Comparison of ENCODE assay signal across 16 mouse cellular contexts in genomic region chr5:35146747-35147146, GRCm38 (mm10). TPM values are rescaled to one million over a fixed set of nuclear protein-coding genes. Genes with fewer than 3 reads are reported as not detected.
A peak's percentile ranks its signal among the peaks of the same experiment; 100 is the strongest.
DNase-seq lines count a peak whose midpoint lies in the region; ATAC-seq and TF ChIP-seq lines count a peak whose summit lies in the region.
"Had no signal": no experiment of that assay in that cellular context is flagged by ENCODE, and none has a peak within 500 bp of the region (broad histone marks: within the 10 kb centered on the region; RNA-seq: fewer than 3 reads in every experiment).

No protein-coding gene starts in this region.

- no peak for ATAC-seq in forebrain, embryonic 14.5 days
- ATAC-seq in forebrain, embryonic 12.5 days (ENCODE audit: low FRiP score), result no peak
- 0 out of 2 replicates have a peak, but pooled peaks have one; percentile 14 for ATAC-seq in lung, embryonic 14.5 days (ENCODE audit: insufficient read depth)
- 0 out of 2 replicates have a peak, but pooled peaks have one; percentile 15 for ATAC-seq in hindbrain, embryonic 13.5 days (ENCODE audit: low FRiP score)
- ATAC-seq in neural tube, embryonic 14.5 days (ENCODE audit: low read depth), result no peak
- ATAC-seq: activated CD4-positive, CD25-positive, alpha-beta regulatory T cell, adult 4 months; Patski had no signal

- H3K27ac ChIP-seq in forebrain, embryonic 14.5 days (ENCODE audit: low read depth, low read length), result peak overlapping the region; percentile 29
- no peak overlapping the region for H3K27ac ChIP-seq in forebrain, embryonic 12.5 days
- H3K27ac ChIP-seq in lung, embryonic 14.5 days (ENCODE audit: low read depth), result no peak overlapping the region
- H3K27ac ChIP-seq in hindbrain, embryonic 13.5 days, result peak overlapping the region; percentile 72
- peak overlapping the region; percentile 52; the same call in 1 of the 2 replicates for H3K27ac ChIP-seq in neural tube, embryonic 14.5 days (ENCODE audit: low read depth, low read length)
- H3K27ac ChIP-seq: limb, embryonic 13.5 days; liver, embryonic 14.5 days had no signal

- no peak for DNase-seq in forebrain, embryonic 14.5 days (ENCODE audit: low spot score)
- no peak for DNase-seq in lung, embryonic 14.5 days
- no peak for DNase-seq in lung, postnatal 4 days
- DNase-seq in urinary bladder, postnatal 4 days (ENCODE audit: low spot score in 2 of 2), result no peak
- DNase-seq: adrenal gland, postnatal 14 days; kidney, adult 8-10 months; kidney, postnatal 25 days; lung, postnatal 10 days had no signal

- TF ChIP-seq CTCF in lung, embryonic 14.5 days (IDR thresholded peaks at IDR 0.05; ENCODE audit: low read depth), result no peak

- no peak overlapping the region for H3K4me2 ChIP-seq in forebrain, embryonic 14.5 days (ENCODE audit: low read length)
- H3K4me2 ChIP-seq in forebrain, embryonic 12.5 days, result no peak overlapping the region
- no peak overlapping the region for H3K4me2 ChIP-seq in lung, embryonic 14.5 days
- no peak overlapping the region for H3K4me2 ChIP-seq in hindbrain, embryonic 13.5 days
- no peak overlapping the region for H3K4me2 ChIP-seq in neural tube, embryonic 14.5 days (ENCODE audit: low read depth, low read length)
- H3K4me2 ChIP-seq: limb, embryonic 13.5 days; midbrain, embryonic 11.5 days had no signal

- H3K36me3 ChIP-seq in forebrain, embryonic 14.5 days (ENCODE audit: control insufficient read depth, insufficient read depth, low read length), result no peaks in the 10 kb centered on the region
- no peaks in the 10 kb centered on the region for H3K36me3 ChIP-seq in forebrain, embryonic 12.5 days (replicated peaks)
- no peaks in the 10 kb centered on the region for H3K36me3 ChIP-seq in lung, embryonic 14.5 days (ENCODE audit: insufficient read depth)
- no peaks in the 10 kb centered on the region for H3K36me3 ChIP-seq in hindbrain, embryonic 13.5 days
- no peaks in the 10 kb centered on the region for H3K36me3 ChIP-seq in neural tube, embryonic 14.5 days (ENCODE audit: control insufficient read depth, insufficient read depth, low read length)
- H3K36me3 ChIP-seq: limb, embryonic 13.5 days had no signal

- H3K27me3 ChIP-seq in forebrain, embryonic 14.5 days (replicated peaks; ENCODE audit: control insufficient read depth, insufficient read depth, low read length), result no peaks in the 10 kb centered on the region
- H3K27me3 ChIP-seq in forebrain, embryonic 12.5 days, result peaks cover 4% of the 10 kb centered on the region; the same call in 1 of the 2 replicates
- no peaks in the 10 kb centered on the region for H3K27me3 ChIP-seq in lung, embryonic 14.5 days (ENCODE audit: insufficient read depth, low read length)
- H3K27me3 ChIP-seq in hindbrain, embryonic 13.5 days, result peaks cover 7% of the 10 kb centered on the region; the same call in 1 of the 2 replicates
- no peaks in the 10 kb centered on the region for H3K27me3 ChIP-seq in neural tube, embryonic 14.5 days (ENCODE audit: control insufficient read depth, insufficient read depth, low read length)

- WGBS in forebrain, embryonic 14.5 days, result 73% methylated on average over 2 of the region's 2 CpGs
- WGBS in forebrain, embryonic 12.5 days, result 66% methylated on average over 2 of the region's 2 CpGs
- WGBS in lung, embryonic 14.5 days, result 56% methylated on average over 2 of the region's 2 CpGs
- WGBS in hindbrain, embryonic 13.5 days, result 76% methylated on average over 2 of the region's 2 CpGs
- WGBS in neural tube, embryonic 14.5 days, result 79% methylated on average over 2 of the region's 2 CpGs

- peaks cover 8% of the 10 kb centered on the region for H3K4me1 ChIP-seq in forebrain, embryonic 14.5 days (ENCODE audit: control insufficient read depth, insufficient read depth, low read length)
- peaks cover 20% of the 10 kb centered on the region for H3K4me1 ChIP-seq in forebrain, embryonic 12.5 days
- peaks cover 4% of the 10 kb centered on the region; the same call in 1 of the 2 replicates for H3K4me1 ChIP-seq in lung, embryonic 14.5 days (ENCODE audit: insufficient read depth)
- H3K4me1 ChIP-seq in hindbrain, embryonic 13.5 days (replicated peaks), result peaks cover 23% of the 10 kb centered on the region
- H3K4me1 ChIP-seq in neural tube, embryonic 14.5 days (ENCODE audit: control insufficient read depth, insufficient read depth, low read length), result peaks cover 4% of the 10 kb centered on the region; the same call in 1 of the 2 replicates

- H3K9me3 ChIP-seq in forebrain, embryonic 14.5 days (replicated peaks; ENCODE audit: control insufficient read depth, low read length), result no peaks in the 10 kb centered on the region
- no peaks in the 10 kb centered on the region for H3K9me3 ChIP-seq in forebrain, embryonic 12.5 days
- no peaks in the 10 kb centered on the region for H3K9me3 ChIP-seq in lung, embryonic 14.5 days (ENCODE audit: low read depth, low read length)
- H3K9me3 ChIP-seq in hindbrain, embryonic 13.5 days, result peaks cover 7% of the 10 kb centered on the region; the same call in 1 of the 2 replicates
- H3K9me3 ChIP-seq in neural tube, embryonic 14.5 days (ENCODE audit: control insufficient read depth, low read length), result no peaks in the 10 kb centered on the region

- no peak overlapping the region for H3K9ac ChIP-seq in forebrain, embryonic 14.5 days (ENCODE audit: low read length)
- H3K9ac ChIP-seq in forebrain, embryonic 12.5 days, result no peak overlapping the region
- H3K9ac ChIP-seq in lung, embryonic 14.5 days, result no peak overlapping the region
- H3K9ac ChIP-seq in hindbrain, embryonic 13.5 days, result no peak overlapping the region
- no peak overlapping the region for H3K9ac ChIP-seq in neural tube, embryonic 14.5 days (replicated peaks; ENCODE audit: low read depth, low read length)
- H3K9ac ChIP-seq: liver, embryonic 14.5 days had no signal

- no peak overlapping the region for H3K4me3 ChIP-seq in forebrain, embryonic 14.5 days (ENCODE audit: low read depth, low read length)
- H3K4me3 ChIP-seq in forebrain, embryonic 12.5 days (replicated peaks), result no peak overlapping the region
- no peak overlapping the region for H3K4me3 ChIP-seq in lung, embryonic 14.5 days (ENCODE audit: low read depth, low read length)
- no peak overlapping the region for H3K4me3 ChIP-seq in hindbrain, embryonic 13.5 days
- no peak overlapping the region for H3K4me3 ChIP-seq in neural tube, embryonic 14.5 days (ENCODE audit: low read depth, low read length)
- H3K4me3 ChIP-seq: limb, embryonic 13.5 days had no signal

RNA-seq across cellular contexts. Expression of gene Lrpap1, which starts 41.2 kb away (rescaled TPM):
- 162 and 169 TPM in 2 replicates for polyA plus RNA-seq in forebrain, embryonic 14.5 days (2014; fragmentation: Nextera tagmentation; extraction: Ambion mirVana)
- 94.7 and 96.2 TPM in 2 replicates for polyA plus RNA-seq in forebrain, embryonic 12.5 days (2016; fragmentation: Nextera tagmentation; extraction: Ambion mirVana)
- 120 and 127 TPM in 2 replicates for polyA plus RNA-seq in lung, embryonic 14.5 days (2014; fragmentation: Nextera tagmentation; extraction: Ambion mirVana)
- 120 and 126 TPM in 2 replicates for polyA plus RNA-seq in hindbrain, embryonic 13.5 days (2015; fragmentation: Nextera tagmentation; extraction: Ambion mirVana)
- polyA plus RNA-seq in neural tube, embryonic 14.5 days (2014; fragmentation: Nextera tagmentation; extraction: Ambion mirVana), result 156 and 161 TPM in 2 replicates

Comparison
In these comparisons a context has a peak if more than half of its experiments do, and no peak if none do; other contexts are left out.
1. H3K27ac ChIP-seq: peak in forebrain, embryonic 14.5 days (single experiment), hindbrain, embryonic 13.5 days (single experiment) and neural tube, embryonic 14.5 days (single experiment); none in forebrain, embryonic 12.5 days (single experiment) and lung, embryonic 14.5 days (single experiment).
2. ATAC-seq: peak in lung, embryonic 14.5 days (single experiment) and hindbrain, embryonic 13.5 days (single experiment); none in forebrain, embryonic 14.5 days (single experiment), forebrain, embryonic 12.5 days (single experiment) and neural tube, embryonic 14.5 days (single experiment).